Mouse (Mus musculus): ENCODE data around the gene Tnni2. TPM values are rescaled to one million over a fixed set of nuclear protein-coding genes. Genes with fewer than 3 reads are reported as not detected.

Tnni2 gene
- polyA plus RNA-seq, 1 experiment from 2014 or later = 1.0 TPM

GRCm38 (mm10) chr7:142461446-142461845 is 19.8 kb downstream of the Tnni2 start:
- Histone ChIP-seq H3K4me2 (replicated peaks) (no peak overlapping the region), H3K27me3 (ENCODE audit: control insufficient read depth, insufficient read depth, low read length) (no peaks in the 10 kb centered on the region), H3K27ac (no peak overlapping the region), H3K4me3 (replicated peaks; ENCODE audit: low read length) (no peak overlapping the region), H3K9ac (no peak overlapping the region), H3K36me3 (replicated peaks; ENCODE audit: control insufficient read depth, insufficient read depth) (no peaks in the 10 kb centered on the region), H3K9me3 (ENCODE audit: control insufficient read depth, low read length) (no peaks in the 10 kb centered on the region), H3K4me1 (replicated peaks; ENCODE audit: control insufficient read depth, insufficient read depth, low read length) (no peaks in the 10 kb centered on the region; the same call in 1 of the 2 replicates)
- ATAC-seq (ENCODE audit: low FRiP score) (no peak), DNase-seq (ENCODE audit: low spot score) (no peak)
- WGBS = 84% methylated on average over 2 of the region's 2 CpGs

GRCm38 (mm10) chr7:142462190-142462589 is 20.6 kb downstream of the Tnni2 start:
- H3K27me3 ChIP-seq (ENCODE audit: control insufficient read depth, insufficient read depth, low read length) = no peaks in the 10 kb centered on the region
- no peaks in the 10 kb centered on the region for H3K36me3 ChIP-seq (replicated peaks; ENCODE audit: control insufficient read depth, insufficient read depth)
- H3K4me2 ChIP-seq (replicated peaks) = no peak overlapping the region
- H3K4me1 ChIP-seq (replicated peaks; ENCODE audit: control insufficient read depth, insufficient read depth, low read length) = no peaks in the 10 kb centered on the region
- DNase-seq (ENCODE audit: low spot score) (no peak), ATAC-seq (ENCODE audit: low FRiP score) (no peak)
- 89% methylated on average over 6 of the region's 6 CpGs for WGBS
- no peaks in the 10 kb centered on the region for H3K9me3 ChIP-seq (ENCODE audit: control insufficient read depth, low read length)
- no peak overlapping the region for H3K9ac ChIP-seq
- no peak overlapping the region for H3K4me3 ChIP-seq (replicated peaks; ENCODE audit: low read length)
- no peak overlapping the region for H3K27ac ChIP-seq

GRCm38 (mm10) chr7:142462594-142463078 is 21.0 kb downstream of the Tnni2 start:
- WGBS = 74% methylated on average over 4 of the region's 4 CpGs
- Histone ChIP-seq H3K27ac (no peak overlapping the region), H3K4me2 (replicated peaks) (no peak overlapping the region), H3K4me1 (replicated peaks; ENCODE audit: control insufficient read depth, insufficient read depth, low read length) (no peaks in the 10 kb centered on the region), H3K27me3 (ENCODE audit: control insufficient read depth, insufficient read depth, low read length) (no peaks in the 10 kb centered on the region), H3K4me3 (replicated peaks; ENCODE audit: low read length) (no peak overlapping the region), H3K36me3 (replicated peaks; ENCODE audit: control insufficient read depth, insufficient read depth) (no peaks in the 10 kb centered on the region), H3K9ac (no peak overlapping the region), H3K9me3 (ENCODE audit: control insufficient read depth, low read length) (no peaks in the 10 kb centered on the region)
- no peak for DNase-seq (ENCODE audit: low spot score)
- no peak for ATAC-seq (ENCODE audit: low FRiP score)

GRCm38 (mm10) chr7:142470171-142470691 is 28.6 kb downstream of the Tnni2 start:
- WGBS = 84% methylated on average over 7 of the region's 7 CpGs
- no peak overlapping the region for H3K27ac ChIP-seq
- H3K4me2 ChIP-seq (replicated peaks) = no peak overlapping the region
- no peaks in the 10 kb centered on the region for H3K27me3 ChIP-seq (ENCODE audit: control insufficient read depth, insufficient read depth, low read length)
- H3K9ac ChIP-seq = no peak overlapping the region
- H3K9me3 ChIP-seq (ENCODE audit: control insufficient read depth, low read length) = no peaks in the 10 kb centered on the region
- ATAC-seq (ENCODE audit: low FRiP score) (no peak), DNase-seq (ENCODE audit: low spot score) (no peak)
- H3K4me1 ChIP-seq (replicated peaks; ENCODE audit: control insufficient read depth, insufficient read depth, low read length) = peaks cover 11% of the 10 kb centered on the region
- no peak overlapping the region for H3K4me3 ChIP-seq (replicated peaks; ENCODE audit: low read length)
- H3K36me3 ChIP-seq (replicated peaks; ENCODE audit: control insufficient read depth, insufficient read depth) = no peaks in the 10 kb centered on the region

- Histone ChIP-seq H3K4me3 (replicated peaks; ENCODE audit: low read length) (no peak overlapping the region), H3K27me3 (ENCODE audit: control insufficient read depth, insufficient read depth, low read length) (no peaks in the 10 kb centered on the region), H3K4me1 (replicated peaks; ENCODE audit: control insufficient read depth, insufficient read depth, low read length) (peaks cover 11% of the 10 kb centered on the region), H3K9me3 (ENCODE audit: control insufficient read depth, low read length) (no peaks in the 10 kb centered on the region), H3K9ac (no peak overlapping the region), H3K36me3 (replicated peaks; ENCODE audit: control insufficient read depth, insufficient read depth) (no peaks in the 10 kb centered on the region), H3K27ac (no peak overlapping the region), H3K4me2 (replicated peaks) (no peak overlapping the region)
- 26% methylated on average over 4 of the region's 4 CpGs for WGBS
- ATAC-seq (ENCODE audit: low FRiP score) (no peak), DNase-seq (ENCODE audit: low spot score) (no peak)
Measured at GRCm38 (mm10) chr7:142470808-142471413, 29.3 kb downstream of the Tnni2 start.

GRCm38 (mm10) chr7:142471414-142471861 is 29.8 kb downstream of the Tnni2 start:
- WGBS = 26% methylated on average over 5 of the region's 6 CpGs
- ATAC-seq (ENCODE audit: low FRiP score) = no peak
- no peak overlapping the region for H3K9ac ChIP-seq

GRCm38 (mm10) chr7:142471884-142472570 is 30.4 kb downstream of the Tnni2 start:
- Histone ChIP-seq H3K4me2 (replicated peaks) (no peak overlapping the region), H3K4me1 (replicated peaks; ENCODE audit: control insufficient read depth, insufficient read depth, low read length) (peaks cover 11% of the 10 kb centered on the region), H3K27ac (no peak overlapping the region), H3K27me3 (ENCODE audit: control insufficient read depth, insufficient read depth, low read length) (no peaks in the 10 kb centered on the region), H3K9me3 (ENCODE audit: control insufficient read depth, low read length) (no peaks in the 10 kb centered on the region), H3K36me3 (replicated peaks; ENCODE audit: control insufficient read depth, insufficient read depth) (no peaks in the 10 kb centered on the region), H3K9ac (no peak overlapping the region; the same call in 1 of the 2 replicates), H3K4me3 (replicated peaks; ENCODE audit: low read length) (no peak overlapping the region)
- ATAC-seq (ENCODE audit: low FRiP score) (no peak), DNase-seq (ENCODE audit: low spot score) (no peak)
- 24% methylated on average over 15 of the region's 15 CpGs for WGBS

More at GRCm38 (mm10) chr7:142471414-142471861, 29.8 kb downstream of the Tnni2 start:
- no peak for DNase-seq (ENCODE audit: low spot score)
- H3K27me3 ChIP-seq (ENCODE audit: control insufficient read depth, insufficient read depth, low read length) = no peaks in the 10 kb centered on the region
- H3K27ac ChIP-seq = no peak overlapping the region
- H3K4me2 ChIP-seq (replicated peaks) = no peak overlapping the region
- H3K4me1 ChIP-seq (replicated peaks; ENCODE audit: control insufficient read depth, insufficient read depth, low read length) = peaks cover 11% of the 10 kb centered on the region
- H3K36me3 ChIP-seq (replicated peaks; ENCODE audit: control insufficient read depth, insufficient read depth) = no peaks in the 10 kb centered on the region
- H3K4me3 ChIP-seq (replicated peaks; ENCODE audit: low read length) = no peak overlapping the region
- H3K9me3 ChIP-seq (ENCODE audit: control insufficient read depth, low read length) = no peaks in the 10 kb centered on the region

GRCm38 (mm10) chr7:142472936-142473335 is 31.3 kb downstream of the Tnni2 start:
- H3K4me1 ChIP-seq (replicated peaks; ENCODE audit: control insufficient read depth, insufficient read depth, low read length) = peaks cover 11% of the 10 kb centered on the region
- WGBS = 95% methylated on average over 4 of the region's 4 CpGs
- H3K36me3 ChIP-seq (replicated peaks; ENCODE audit: control insufficient read depth, insufficient read depth) = no peaks in the 10 kb centered on the region
- H3K27ac ChIP-seq = no peak overlapping the region
- H3K4me3 ChIP-seq (replicated peaks; ENCODE audit: low read length) = no peak overlapping the region
- no peak overlapping the region for H3K9ac ChIP-seq
- no peaks in the 10 kb centered on the region for H3K9me3 ChIP-seq (ENCODE audit: control insufficient read depth, low read length)
- H3K27me3 ChIP-seq (ENCODE audit: control insufficient read depth, insufficient read depth, low read length) = no peaks in the 10 kb centered on the region
- no peak for ATAC-seq (ENCODE audit: low FRiP score)
- no peak overlapping the region for H3K4me2 ChIP-seq (replicated peaks)
- no peak for DNase-seq (ENCODE audit: low spot score)

GRCm38 (mm10) chr7:142473476-142473875 is 31.9 kb downstream of the Tnni2 start:
- Histone ChIP-seq H3K9me3 (ENCODE audit: control insufficient read depth, low read length) (no peaks in the 10 kb centered on the region), H3K9ac (no peak overlapping the region), H3K27me3 (ENCODE audit: control insufficient read depth, insufficient read depth, low read length) (no peaks in the 10 kb centered on the region), H3K36me3 (replicated peaks; ENCODE audit: control insufficient read depth, insufficient read depth) (no peaks in the 10 kb centered on the region), H3K27ac (no peak overlapping the region), H3K4me1 (replicated peaks; ENCODE audit: control insufficient read depth, insufficient read depth, low read length) (peaks cover 11% of the 10 kb centered on the region), H3K4me2 (replicated peaks) (no peak overlapping the region), H3K4me3 (replicated peaks; ENCODE audit: low read length) (no peak overlapping the region)
- DNase-seq (ENCODE audit: low spot score) = no peak
- WGBS = 96% methylated on average over 2 of the region's 2 CpGs
- no peak for ATAC-seq (ENCODE audit: low FRiP score)

Measured in hindbrain, embryonic 14.5 days (tissue).